Mouse (Mus musculus): Measurements from ENCODE around the gene Plcl1.
"Not testable (repeated sequence)": the region's sequence is repeated elsewhere in the genome, so short reads cannot be mapped to it uniquely, and the experiment has no call there.

The Plcl1 gene

DNA sequence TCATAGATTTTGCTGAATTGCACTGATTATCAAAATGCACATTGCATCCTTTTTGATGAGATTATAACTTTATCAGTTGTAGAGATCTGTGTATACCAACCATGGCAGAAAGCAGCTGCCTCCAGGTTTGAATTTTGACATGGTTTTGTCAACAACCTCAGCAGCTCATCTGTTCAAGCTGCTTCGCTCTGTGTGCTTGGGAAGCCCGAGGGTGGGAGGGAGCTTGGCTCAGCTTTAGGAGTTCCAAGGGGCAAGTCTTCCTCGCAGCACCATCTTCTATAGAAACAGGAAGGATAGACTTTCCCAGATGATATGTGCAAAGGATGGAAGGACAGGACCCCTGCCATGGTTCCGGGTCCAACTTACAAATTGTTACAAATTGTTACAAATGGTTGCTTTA, 32.9 kb downstream of the Plcl1 start:
- DNase-seq (ENCODE audit: low spot score in 2 of 2), result no peak

DNA sequence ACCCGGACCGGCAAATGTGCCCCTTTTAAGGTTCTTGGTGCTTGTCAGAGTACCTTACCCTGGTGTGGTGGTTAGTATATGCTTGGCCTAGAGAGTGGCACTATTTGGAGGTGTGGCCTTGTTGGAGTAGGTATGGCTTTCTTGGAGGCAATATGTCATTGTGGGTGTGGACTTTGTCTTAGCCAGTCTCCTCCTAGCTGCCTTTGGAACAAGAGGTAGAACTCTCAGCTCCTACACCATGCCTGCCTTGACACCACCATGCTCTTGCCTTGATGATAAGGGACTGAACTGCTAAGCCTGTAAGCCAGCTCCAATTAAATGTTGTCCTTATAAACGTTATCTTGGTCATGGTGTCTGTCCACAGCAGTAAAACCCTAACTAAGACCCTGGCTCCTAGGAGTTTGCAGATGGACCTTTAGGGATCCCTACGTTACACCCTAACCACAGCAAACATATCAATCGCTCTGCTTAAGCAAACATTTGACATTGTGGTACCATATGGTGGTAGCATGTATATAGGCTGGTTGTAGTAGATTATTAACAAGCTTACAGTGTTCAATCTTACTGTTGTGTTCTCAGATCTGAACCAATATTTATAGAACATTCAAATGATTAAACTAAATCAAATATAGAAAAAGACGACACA, 39.4 kb downstream of the Plcl1 start:
- DNase-seq (ENCODE audit: low spot score in 2 of 2), result no peak

DNA sequence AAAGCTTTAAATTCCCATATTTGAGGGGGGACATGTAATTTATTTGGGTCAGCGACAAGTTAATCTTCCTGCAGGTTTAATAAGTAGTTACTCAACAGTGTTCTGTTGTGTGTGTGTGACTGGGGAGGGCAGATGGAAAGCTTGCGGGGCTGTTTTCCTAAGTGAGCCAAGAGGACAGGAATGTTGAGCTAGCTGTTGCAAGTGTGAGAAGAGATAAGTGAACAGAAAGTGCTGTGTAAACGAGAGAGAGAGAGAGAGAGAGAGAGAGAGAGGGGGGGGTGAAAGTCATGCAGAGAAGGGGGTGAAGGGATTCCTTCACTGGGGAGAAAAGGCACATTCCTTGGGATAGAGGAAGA, 39.9 kb downstream of the Plcl1 start:
- DNase-seq (ENCODE audit: low spot score in 2 of 2), result no peak

DNA sequence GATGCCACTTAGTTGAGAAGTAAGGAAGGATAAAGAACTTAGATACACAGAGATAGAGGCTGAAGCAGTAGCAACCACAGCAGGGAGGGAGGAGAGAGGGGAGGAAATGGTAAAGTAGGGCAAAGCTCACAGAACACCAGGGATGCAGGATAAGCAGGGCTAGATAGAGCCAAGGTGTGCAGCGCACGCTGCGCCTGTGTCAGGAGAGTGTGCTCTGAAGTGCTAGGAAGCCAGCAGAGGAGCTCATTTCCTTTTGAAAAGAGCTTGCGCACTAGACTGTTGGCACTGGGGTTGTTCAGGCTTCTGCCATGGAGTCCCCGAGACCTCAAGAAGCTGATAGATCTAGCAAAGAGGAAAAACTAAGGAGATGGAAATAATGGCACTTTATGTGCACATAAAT, 40.6 kb downstream of the Plcl1 start:
- peak; percentile 60 to 64 for DNase-seq (ENCODE audit: low spot score in 2 of 2)

DNA sequence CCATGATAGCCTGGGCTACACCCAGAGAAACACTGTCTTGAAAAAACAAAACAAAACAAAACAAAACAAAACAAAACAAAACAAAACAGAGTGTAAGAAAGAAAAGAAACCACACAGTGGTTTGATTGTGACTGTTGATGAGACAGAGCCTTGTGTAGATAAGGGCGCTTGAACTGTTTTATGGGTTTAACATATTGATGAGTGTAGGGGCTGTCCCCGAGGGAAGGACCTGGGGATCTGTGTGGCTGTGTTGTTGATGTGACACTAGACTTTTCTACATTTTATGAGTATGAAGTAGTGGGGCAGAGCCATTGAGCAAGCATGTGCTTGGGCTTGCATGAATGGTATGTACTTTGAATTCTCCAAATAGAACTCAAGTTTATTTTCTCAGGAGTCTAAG, 41.2 kb downstream of the Plcl1 start:
- no peak for DNase-seq (ENCODE audit: low spot score in 2 of 2)

DNA sequence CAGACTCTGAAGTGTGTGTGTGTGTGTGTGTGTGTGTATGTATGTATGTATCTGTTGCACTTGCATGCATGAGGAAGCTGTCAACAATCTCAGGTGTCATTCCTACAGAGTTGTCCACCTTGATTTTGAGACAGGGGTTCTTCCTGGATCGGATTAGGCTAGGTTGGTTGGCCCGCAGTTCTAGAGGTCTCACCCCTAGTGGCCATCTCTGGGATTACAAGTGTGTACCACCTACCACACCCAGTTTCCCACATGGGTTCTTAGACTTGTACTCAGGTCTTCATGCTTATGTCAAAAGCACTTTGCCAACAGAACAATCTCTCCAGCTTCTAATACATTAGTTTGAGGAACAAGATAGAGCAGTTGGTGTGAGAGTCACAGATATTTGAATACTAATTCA, 41.9 kb downstream of the Plcl1 start:
- peak; percentile 29 to 47 for DNase-seq (ENCODE audit: low spot score in 2 of 2)

DNA sequence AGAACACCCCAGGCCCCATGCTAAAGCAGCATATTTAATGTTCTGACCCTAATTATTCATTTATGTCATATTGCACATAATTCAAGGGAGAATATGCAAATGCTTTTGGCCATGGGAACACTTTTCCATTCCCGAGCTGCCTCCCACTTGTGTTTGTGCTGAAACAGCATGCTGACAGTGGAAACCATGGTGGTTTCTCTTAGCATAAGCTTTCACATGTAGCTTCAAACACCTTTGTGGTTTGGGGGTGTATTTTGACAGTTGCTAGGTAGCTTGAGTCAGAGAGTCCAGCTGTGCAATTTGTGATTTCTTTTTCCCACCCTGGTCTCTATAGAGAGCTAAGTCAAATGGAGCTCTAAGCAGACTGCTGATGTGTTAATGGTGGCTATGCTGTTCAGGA, 42.4 kb downstream of the Plcl1 start:
- peak; percentile 40 to 47 for DNase-seq (ENCODE audit: low spot score in 2 of 2)

DNA sequence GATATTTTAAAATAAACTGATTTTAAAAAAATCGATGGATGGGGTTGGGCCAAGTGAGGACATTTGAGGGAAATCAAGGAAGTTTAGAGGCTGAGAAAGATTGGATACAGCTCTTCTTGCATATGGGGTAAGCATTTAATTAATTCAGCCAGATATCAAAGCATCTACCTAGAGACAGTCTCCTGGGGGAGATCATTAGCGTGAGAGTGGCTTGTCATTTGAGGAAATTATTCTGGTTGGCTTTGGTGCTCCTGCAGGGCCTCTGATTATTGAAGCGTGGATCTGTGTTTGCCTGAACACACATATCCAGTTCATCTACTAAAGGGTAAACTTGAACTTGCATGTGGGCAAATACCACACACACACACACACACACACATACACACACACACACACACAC, 44.1 kb downstream of the Plcl1 start:
- no peak for DNase-seq (ENCODE audit: low spot score in 2 of 2)

DNA sequence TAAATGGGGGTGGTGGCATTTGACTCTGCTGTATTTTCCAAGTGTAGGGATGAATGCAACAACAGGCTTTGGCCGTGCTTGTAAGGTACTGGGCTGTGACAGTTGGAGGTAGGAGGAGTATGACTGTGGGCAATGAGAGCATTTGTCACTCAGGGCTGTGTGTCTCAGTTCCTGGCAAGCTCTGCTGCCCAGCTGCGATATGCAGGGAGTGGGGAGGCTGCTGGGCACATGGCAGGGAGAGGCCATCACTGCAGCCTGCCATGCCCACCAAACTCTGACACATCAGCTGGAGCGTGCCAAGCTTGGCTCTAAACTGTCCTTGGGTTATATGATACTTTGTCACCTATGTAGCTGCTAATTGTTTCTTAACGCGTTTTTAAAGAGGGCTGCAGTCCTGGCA, 48.4 kb downstream of the Plcl1 start:
- no peak for DNase-seq (ENCODE audit: low spot score in 2 of 2)

DNA sequence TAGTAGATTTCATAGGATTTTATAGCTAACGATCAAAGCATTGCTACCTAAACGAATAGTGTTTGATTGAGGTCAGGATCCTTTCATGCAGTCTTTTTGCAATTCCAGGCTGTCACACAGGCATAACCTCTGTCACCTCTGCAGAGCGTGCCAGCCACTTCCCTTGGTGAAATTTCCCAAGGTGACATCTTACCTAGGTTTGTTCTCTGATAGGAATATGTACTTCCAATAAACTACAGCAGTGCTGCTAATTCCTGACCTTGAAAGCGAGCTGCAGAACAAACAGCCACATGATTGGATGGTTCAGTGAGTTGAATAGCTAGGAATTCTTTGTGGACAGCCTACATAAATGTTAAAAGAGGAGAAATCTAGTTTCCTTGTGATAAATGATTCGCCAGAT, 56.6 kb downstream of the Plcl1 start:
- DNase-seq (ENCODE audit: low spot score in 2 of 2), result no peak

DNA sequence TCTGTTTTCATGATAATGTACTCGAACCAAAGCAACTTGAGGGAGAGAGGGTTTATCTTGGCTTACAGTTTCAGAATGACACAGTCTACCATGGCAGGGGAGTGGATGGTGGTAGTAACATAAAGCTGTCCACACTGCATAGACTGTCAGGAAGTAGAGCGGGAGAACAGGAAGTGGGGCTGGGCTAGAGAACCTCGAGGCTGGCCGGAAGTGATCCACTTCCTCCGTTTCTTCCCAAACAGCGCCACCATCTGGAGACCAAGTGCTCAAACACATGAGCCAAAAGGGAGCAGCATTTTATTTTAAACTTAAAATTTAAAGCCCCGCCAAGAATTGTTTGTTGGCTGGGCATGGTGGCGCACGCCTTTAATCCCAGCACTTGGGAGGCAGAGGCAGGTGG, 68.0 kb downstream of the Plcl1 start:
- no peak for DNase-seq (ENCODE audit: low spot score in 2 of 2)

DNA sequence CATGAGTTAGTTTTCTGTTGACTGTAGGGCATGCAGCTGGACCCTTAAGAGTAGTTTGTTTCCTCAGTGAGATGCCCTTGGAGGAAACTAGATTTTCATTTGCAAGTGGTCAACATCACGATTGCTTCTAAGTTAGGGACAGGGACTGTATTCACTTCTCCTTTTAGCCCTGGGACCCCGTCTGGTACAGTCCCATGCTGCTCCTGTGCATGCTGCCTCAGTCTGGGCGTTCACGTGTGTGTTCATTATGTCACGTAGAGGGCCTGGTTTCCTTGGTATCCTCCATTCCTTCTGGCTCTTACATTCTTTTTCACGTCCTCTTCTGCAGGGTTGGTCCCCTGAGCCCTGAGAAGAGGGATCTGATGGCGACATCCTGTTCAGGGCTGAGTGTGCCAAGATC, 69.3 kb downstream of the Plcl1 start:
- no peak for DNase-seq (ENCODE audit: low spot score in 2 of 2)

DNA sequence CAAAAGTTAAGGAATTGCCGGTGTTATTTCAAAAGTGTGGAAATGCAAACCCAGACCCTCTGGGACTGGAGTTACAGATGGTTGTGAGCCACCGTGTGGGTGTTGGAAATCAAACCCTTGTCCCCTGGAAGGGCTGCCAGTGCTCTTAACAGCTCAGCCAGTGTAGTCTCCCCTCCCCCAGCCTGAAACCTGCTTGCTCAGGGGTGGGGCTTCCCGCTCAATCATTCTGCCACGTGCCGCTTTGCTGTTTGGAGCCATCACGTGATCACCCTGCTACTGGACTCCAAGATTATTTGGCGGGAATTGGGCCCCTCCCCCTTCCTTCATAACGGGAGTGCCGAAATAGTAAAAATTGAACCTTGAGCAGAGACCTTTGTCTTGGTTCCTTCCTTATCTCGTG, 81.7 kb downstream of the Plcl1 start:
- peak in 1 of 2 experiments; percentile 12 for DNase-seq (ENCODE audit: low spot score in 2 of 2)

DNA sequence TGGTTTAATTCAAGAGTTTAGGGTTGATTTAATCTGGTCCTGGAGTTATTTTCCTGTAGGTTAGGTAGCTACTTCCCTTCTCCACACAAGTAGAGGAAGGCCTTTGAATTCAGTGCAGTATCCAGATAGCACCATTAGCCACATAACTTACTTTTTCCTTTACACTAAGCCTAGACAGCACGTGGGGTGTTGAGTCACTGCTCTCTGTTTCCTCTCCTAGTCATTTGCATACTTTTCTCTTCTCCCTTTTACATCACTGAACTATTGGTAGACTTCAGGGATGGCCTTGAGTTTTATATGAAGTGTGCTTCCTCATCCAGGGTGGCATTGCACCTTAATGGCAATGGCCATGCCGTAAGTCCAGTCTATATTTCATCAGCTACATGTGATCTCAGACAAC, 82.5 kb downstream of the Plcl1 start:
- no peak for DNase-seq (ENCODE audit: low spot score in 2 of 2)

DNA sequence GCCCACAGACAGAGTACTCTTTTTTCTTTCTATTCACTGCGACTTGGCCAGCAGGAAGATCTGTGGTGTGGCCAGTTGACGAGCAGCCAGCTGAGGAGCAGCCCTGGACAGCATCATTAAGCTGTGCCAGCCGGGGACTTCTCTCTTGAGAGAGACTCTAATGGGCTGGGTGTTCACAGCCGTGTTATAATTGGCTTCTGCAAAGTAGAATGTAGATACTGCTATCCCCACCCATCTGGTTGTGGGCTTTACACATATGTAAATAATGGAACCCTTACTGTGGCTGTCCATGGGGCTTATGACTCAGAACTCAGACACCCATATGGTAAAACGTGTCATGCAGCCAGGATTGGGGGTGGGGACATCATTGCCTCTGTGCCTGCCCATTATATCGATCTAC, 83.6 kb downstream of the Plcl1 start:
- DNase-seq (ENCODE audit: low spot score in 2 of 2), result no peak

DNA sequence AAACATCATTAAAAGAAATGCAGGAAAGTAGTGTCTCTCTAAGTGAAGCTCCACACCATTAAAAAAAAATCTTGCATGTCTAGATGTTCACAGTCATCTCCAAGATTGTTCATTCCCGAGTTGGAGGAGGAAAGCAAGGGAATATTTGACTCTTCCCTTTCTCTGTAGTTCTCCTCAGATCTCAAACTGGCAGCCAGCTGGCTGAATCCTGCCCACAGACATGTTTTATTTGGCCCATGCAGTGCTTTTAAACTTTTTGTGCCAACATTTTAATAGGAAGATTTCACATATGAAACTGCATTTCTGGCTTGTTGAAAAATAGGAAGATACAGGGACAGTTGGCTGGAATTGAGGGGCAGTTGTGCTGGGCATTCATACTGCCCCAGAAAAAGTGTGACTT, 94.2 kb downstream of the Plcl1 start:
- no peak for DNase-seq (ENCODE audit: low spot score in 2 of 2)

DNA sequence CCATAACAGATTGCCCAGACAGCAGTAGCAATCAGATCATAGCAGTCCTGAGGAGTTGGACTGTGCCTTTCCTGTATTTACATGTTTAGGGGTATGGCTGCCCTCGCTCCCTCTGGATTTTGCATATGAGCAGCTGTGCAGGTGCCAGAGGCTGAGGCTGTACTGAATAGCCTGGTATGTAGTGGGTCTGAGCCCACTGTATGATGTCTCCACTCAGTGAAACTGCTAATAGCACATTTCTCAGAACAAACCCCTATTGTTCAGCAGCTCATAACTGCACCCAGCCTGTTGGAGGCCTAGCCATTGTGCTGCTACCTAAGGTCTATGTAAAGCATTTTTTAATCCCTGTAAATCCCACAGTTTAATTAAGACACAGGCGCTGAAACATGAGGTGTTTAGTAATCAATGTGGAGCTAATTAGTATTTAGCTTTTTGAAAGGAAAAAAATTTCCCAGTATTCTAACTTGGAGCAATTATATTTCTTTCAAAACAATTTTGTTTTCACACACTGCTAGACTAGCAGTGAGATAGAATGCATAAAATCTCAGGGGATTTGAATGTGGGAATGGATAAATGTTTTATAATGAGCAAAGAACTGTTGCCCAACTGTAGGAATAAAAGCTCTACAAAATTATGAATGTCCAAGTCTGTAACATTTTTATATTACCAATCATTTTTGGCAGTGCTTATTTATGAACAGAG, 95.4 kb downstream of the Plcl1 start:
- DNase-seq (ENCODE audit: low spot score in 2 of 2), result no peak

DNA sequence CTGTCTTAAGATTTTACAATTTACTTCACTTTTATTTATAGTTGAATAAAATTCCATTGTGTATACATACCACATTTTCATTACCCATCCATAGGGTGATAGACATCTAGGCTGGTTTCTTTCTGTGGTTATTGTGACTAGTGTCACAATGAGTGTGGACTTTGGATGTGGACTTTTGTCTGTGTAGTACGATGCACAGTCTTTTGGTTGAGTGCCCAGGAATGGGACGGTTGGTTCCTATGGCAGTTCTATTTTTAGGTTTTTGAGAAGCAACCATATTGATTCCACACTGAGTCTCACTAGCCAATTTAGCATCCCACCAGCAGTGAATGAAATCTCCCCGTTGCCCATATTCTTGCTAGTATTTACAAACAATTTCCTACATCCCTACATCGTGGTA, 100.1 kb downstream of the Plcl1 start:
- no peak for DNase-seq (ENCODE audit: low spot score in 2 of 2)

DNA sequence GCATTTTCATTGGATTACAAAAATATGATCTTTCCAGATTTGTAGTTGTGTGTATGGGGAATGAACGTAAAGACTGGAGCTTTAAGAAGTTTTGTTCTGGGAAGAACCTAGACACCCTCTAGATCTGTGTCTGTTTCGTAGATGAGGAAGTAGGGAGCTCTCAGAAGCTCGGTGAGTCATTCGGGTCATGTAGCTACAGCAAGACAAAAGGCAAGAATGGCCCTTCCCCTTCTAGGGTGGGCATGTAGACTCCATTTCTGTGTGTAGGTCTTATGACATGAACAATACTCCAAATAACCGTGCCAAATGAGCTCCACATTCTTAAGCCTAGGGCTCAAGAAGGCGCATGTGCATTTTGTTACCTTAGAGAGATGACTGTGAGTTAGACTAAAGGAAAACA, 101.3 kb downstream of the Plcl1 start:
- DNase-seq (ENCODE audit: low spot score in 2 of 2), result no peak

DNA sequence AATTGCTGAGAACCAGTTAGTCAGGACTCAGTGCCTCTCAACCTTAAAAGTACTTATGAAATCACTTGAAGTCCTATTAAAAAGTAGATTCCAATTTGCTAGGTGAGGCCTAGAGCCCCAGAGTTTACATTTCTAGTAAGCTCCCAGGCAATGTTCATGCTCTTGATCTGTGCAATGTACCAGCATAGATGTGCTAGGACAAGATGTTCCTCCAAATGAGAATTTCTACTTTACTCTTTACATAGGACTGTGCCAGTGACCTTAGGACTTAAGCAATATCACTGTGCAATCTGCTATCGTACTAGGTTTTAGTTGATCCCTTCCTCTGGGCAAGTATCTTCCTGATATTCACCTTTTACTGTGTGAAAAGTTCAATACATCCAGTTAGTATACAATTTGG, 103.9 kb downstream of the Plcl1 start:
- no peak for DNase-seq (ENCODE audit: low spot score in 2 of 2)

DNA sequence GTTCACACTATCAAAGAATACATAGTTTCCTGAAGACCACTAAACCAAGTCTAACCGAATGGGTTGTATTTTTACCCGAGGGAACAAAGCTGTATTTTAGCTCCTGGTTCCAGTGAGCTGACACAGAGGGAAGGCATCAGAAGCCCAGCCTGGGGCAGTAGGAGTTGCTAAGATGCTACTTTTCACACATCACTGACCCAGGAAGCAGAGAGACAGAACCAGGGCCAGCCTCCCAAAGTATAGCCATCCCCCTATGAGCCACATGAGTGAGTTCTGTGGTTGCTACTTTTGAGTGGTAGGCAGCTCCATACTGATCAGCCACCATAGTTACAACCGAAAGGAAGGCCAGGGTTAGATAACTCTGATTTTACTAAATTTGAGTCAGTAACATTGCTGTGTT, 106.4 kb downstream of the Plcl1 start:
- no peak for DNase-seq (ENCODE audit: low spot score in 2 of 2)

DNA sequence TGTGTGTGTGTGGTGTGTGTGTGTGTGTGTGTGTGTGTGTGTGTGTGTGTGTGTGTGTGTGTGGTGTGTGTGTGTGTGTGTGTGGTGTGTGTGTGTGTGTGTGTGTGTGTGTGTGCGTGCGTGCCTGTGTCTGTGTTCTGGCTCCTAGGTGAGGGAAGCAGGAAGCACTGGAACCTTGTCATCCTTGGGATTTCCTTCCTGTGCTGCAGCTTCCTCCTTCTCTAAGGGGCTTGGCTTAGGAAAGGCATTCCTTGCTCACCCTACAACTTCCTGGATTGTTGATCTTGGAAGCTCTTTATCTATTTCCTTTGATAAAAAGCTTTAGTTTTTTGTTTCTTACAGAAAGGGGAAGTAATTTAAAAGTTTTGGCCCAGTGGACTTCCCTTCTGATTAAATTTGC, 107.1 kb downstream of the Plcl1 start:
- not testable (repeated sequence) for DNase-seq (ENCODE audit: low spot score in 2 of 2)

DNA sequence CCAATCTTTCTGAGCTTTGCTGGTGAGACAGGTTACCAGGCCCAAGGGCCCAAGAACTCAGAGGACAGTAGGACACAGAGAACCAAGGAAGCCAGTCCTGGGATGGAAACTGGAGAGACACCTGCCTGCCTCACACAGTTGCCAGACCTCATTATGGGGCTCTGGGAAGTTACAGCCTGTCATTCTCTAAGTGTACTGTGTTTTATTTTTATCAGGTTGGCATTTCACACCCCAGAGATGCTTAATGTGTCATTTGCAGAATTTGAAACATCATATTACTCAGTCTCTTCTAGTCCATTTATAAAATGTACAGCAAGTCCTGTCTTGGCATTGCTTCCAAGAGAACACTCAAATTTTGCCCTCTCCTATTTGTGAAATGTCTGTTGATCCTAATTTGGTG, 111.5 kb downstream of the Plcl1 start:
- DNase-seq (ENCODE audit: low spot score in 2 of 2), result no peak

DNA sequence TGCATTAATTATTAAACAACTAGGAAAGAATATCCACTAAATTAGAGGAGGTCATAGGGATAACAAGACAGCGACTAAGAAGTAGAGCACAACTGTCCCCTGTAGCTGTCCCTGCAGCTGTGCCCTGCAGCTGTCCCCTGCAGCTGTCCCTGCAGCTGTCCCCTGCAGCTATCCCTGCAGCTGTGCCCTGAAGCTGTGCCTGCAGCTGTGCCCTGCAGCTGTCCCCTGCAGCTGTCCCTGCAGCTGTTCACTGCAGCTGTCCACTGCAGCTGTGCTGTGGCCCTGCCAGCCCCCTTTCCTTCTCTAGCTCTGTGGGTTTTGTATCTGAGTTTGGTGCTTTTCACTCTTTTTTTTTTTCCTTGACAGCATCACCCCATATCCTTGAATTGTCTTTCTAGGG, 118.2 kb downstream of the Plcl1 start:
- no peak for DNase-seq (ENCODE audit: low spot score in 2 of 2)
